Mouse (Mus musculus): ENCODE results near the gene Ube2d2b.

Ube2d2b gene

DNA sequence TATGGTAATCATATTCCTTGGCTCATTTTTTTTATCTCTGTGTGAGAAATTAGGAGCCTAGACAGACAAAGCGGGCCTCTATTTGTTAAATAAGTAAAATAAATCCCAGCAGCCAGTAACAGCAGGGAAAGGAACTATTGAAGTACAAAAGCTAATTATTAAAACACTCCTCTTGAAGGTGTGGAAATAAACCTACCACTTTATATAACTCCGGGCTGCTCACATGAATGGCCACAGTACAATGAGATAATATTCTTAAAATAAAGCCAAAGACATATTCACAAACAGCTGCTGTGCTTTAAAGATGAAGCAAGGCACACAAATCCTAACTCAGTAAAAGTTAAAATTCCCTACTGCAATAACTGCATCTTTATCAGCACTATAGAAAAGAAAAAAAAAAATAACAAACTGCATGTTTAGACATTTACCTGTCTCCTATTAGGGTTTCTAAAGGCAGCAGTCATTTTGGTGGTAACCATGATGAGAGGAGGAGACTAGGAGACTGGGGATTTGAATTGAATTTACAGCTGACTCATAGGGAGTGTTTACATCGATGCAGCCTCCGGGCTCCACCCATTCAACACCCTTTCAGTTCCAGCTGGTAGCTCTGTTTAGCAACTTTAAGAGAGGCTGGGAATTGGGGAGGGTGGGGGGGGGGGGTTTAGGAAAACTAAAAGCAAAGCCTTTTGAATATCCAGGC is 44.8 kb downstream of the Ube2d2b start, which contains the start of gene Evi5:
Gene Evi5, minus strand, starts transcription at position 547 of the 700 bp plus-strand sequence.
- POLR2A ChIA-PET: interaction anchor here in 3 of 4 experiments (1.1 to 3.0 kb wide), 10 partner anchors 8 to 642 kb away, joined by 3 to 10 read pairs (median 3); no protein-coding TSS in a partner anchor
- CTCF ChIA-PET: interaction anchor here in 1 of 4 experiments (0.6 to 0.7 kb wide), 6 partner anchors 8 to 734 kb away, joined by 3 to 5 read pairs (median 4); no protein-coding TSS in a partner anchor

GRCm38 (mm10) chr5:107875261-107875611 is 45.3 kb downstream of the Ube2d2b start:
- ChIA-PET CTCF (interaction anchor here in 1 of 4 experiments (0.6 to 0.7 kb wide), 6 partner anchors 9 to 733 kb away, joined by 3 to 5 read pairs (median 4); no protein-coding TSS in a partner anchor), POLR2A (interaction anchor here in 2 of 4 experiments (1.1 to 3.0 kb wide), 8 partner anchors 9 to 641 kb away, joined by 3 to 10 read pairs (median 3); no protein-coding TSS in a partner anchor)

DNA sequence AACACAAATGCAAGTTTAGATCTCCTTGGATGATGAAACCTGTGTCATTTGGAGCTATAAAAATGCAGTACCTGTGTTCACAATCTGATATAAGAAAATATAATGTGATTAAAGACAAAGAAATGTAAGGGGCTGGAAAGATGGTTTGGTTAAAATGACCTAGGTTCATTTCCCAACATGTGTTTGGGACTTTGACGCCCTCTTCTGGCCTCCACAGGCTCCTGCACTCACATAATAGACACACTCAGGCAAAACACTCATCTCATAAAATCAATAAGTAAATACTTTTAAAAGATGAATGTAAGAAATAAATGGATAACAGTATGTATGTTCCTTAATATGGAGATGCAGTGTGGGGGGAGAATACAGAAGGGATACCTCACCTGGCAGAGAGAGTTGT is 47.2 kb downstream of the Ube2d2b start:
- ChIA-PET POLR2A (interaction anchor here in 2 of 4 experiments (0.8 to 3.0 kb wide), 4 partner anchors 8 to 22 kb away, joined by 3 to 10 read pairs (median 4); no protein-coding TSS in a partner anchor), CTCF (interaction anchor here in 2 of 4 experiments (0.7 kb wide), 2 partner anchors 20 to 812 kb away, joined by 3 to 4 read pairs; no protein-coding TSS in a partner anchor)

- ChIA-PET CTCF (interaction anchor here (0.8 to 1.3 kb wide), 6 partner anchors 11 to 147 kb away, joined by 3 to 5 read pairs (median 4); no protein-coding TSS in a partner anchor), POLR2A (interaction anchor here (0.6 to 5.5 kb wide), 45 partner anchors 8 to 1656 kb away, joined by 3 to 62 read pairs (median 4); partner anchors contain the start of gene Rpl5 (in 3 of the 4))
Observed at GRCm38 (mm10) chr5:107880710-107881109, 50.8 kb downstream of the Ube2d2b start.
